Mouse (Mus musculus) spleen, adult 18-20 months (tissue): Measurements from ENCODE around the gene Riok1.

ENCODE experiments used
- DNase-seq, 2 experiments: peaks; one replicate each; pipeline ENCODE4 v3.0.0; 2022; ENCODE audit warnings: mixed read lengths in 2 of 2

Gene Riok1

GRCm38 (mm10) chr13:38064854-38065663 is 28.3 kb downstream of the Riok1 start:
- DNase-seq = peak in 1 of 2 experiments; percentile 18

- DNase-seq = no peak
These were observed 34.1 kb downstream of the Riok1 start for GRCm38 (mm10) chr13:38070945-38071344.

- no peak for DNase-seq
These were observed 36.8 kb downstream of the Riok1 start for GRCm38 (mm10) chr13:38073374-38074307.

GRCm38 (mm10) chr13:38074404-38074803 is 37.6 kb downstream of the Riok1 start:
- DNase-seq = no peak

- no peak for DNase-seq
These were observed 40.3 kb downstream of the Riok1 start for GRCm38 (mm10) chr13:38077113-38077512.

GRCm38 (mm10) chr13:38078836-38079235 is 42.0 kb downstream of the Riok1 start:
- DNase-seq = no peak

- no peak for DNase-seq
These were observed 42.6 kb downstream of the Riok1 start for GRCm38 (mm10) chr13:38079366-38079765.

GRCm38 (mm10) chr13:38080014-38080413 is 43.2 kb downstream of the Riok1 start:
- DNase-seq = no peak

GRCm38 (mm10) chr13:38080725-38081124 is 43.9 kb downstream of the Riok1 start:
- no peak for DNase-seq

GRCm38 (mm10) chr13:38081161-38081560 is 44.4 kb downstream of the Riok1 start:
- DNase-seq = no peak

GRCm38 (mm10) chr13:38086711-38087110 is 49.9 kb downstream of the Riok1 start:
- DNase-seq = no peak

- DNase-seq = no peak
These were observed 51.2 kb downstream of the Riok1 start for GRCm38 (mm10) chr13:38088008-38088407.

GRCm38 (mm10) chr13:38089449-38089848 is 52.7 kb downstream of the Riok1 start:
- DNase-seq = no peak

- DNase-seq = no peak
These were observed 53.1 kb downstream of the Riok1 start for GRCm38 (mm10) chr13:38089871-38090270.

- DNase-seq = no peak
These were observed 59.4 kb downstream of the Riok1 start for GRCm38 (mm10) chr13:38096207-38096606.

- no peak for DNase-seq
These were observed 66.6 kb downstream of the Riok1 start for GRCm38 (mm10) chr13:38103406-38103805.

- no peak for DNase-seq
These were observed 67.7 kb downstream of the Riok1 start for GRCm38 (mm10) chr13:38104501-38104900.

- no peak for DNase-seq
These were observed 72.3 kb downstream of the Riok1 start for GRCm38 (mm10) chr13:38109081-38109480.
